Mouse (Mus musculus) heart, postnatal 10 days (tissue): ENCODE data around the gene Fam160b1. TPM values are rescaled to one million over a fixed set of nuclear protein-coding genes. Genes with fewer than 3 reads are reported as not detected.

Source experiments
- DNase-seq, 2 experiments: peaks; one replicate each; pipeline ENCODE4 v3.0.0; 2021
- intact Hi-C: fragments of 180-260 bp; cut with DNase I; formaldehyde crosslinking; loops from one replicate; pipeline ENCODE4 v1.15.1; 2025
- total RNA-seq, 2 experiments: library from RNA; stranded (reverse); gene quantifications; 2 replicates each; pipeline ENCODE4 v1.2.3; 2021

Gene Fam160b1
- total RNA-seq, 2 experiments from 2014 or later: 18.3 to 18.5 TPM

DNA sequence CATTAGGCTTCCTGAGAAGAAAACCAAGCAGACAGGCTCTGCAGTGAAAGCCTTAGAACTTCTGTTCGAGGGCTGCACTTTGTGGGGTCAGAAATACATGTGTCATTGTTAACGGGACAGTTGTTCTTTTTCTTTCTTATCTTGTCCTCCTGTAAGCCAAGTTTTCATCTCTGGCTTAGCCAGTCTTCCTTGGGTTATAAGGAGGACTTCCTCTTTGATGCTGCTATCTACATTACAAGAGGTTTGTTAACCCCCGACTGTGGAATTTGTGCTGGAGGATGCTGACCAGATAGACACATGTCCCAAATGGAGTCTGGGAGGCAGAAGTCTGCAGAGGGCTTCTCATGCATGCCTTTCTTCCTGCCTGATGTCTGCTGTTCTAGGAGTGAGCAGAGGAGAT, 52.7 kb downstream of the Fam160b1 start:
- intact Hi-C loops: no loop called here
- no peak for DNase-seq

DNA sequence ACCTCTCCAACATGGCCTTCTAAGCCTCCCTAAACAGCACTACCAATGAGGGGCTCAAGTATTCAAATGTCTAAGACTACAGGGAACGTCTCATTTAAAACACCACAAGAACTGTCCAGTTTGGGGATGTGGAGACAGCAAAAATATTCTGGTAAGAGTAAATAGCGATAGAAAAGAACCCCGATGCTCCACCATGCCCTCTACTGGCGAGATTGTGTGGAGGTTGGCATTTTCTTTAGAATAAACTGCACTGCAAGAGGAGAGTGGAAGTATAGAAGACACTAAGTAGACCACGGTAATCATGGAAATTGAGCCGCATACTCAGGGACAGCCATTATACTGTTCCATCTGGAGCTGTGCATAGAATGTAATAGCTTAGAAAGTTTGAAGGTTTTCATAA, 53.4 kb downstream of the Fam160b1 start:
- no peak for DNase-seq
- intact Hi-C loops: no loop called here

- intact Hi-C loops: no loop called here
Measured at GRCm38 (mm10) chr19:57415031-57415807, 54.7 kb downstream of the Fam160b1 start.

GRCm38 (mm10) chr19:57417800-57418580, 57.5 kb downstream of the Fam160b1 start:
- DNase-seq: no peak
- intact Hi-C loops: no loop called here

More at GRCm38 (mm10) chr19:57415031-57415807, 54.7 kb downstream of the Fam160b1 start:
- no peak for DNase-seq

DNA sequence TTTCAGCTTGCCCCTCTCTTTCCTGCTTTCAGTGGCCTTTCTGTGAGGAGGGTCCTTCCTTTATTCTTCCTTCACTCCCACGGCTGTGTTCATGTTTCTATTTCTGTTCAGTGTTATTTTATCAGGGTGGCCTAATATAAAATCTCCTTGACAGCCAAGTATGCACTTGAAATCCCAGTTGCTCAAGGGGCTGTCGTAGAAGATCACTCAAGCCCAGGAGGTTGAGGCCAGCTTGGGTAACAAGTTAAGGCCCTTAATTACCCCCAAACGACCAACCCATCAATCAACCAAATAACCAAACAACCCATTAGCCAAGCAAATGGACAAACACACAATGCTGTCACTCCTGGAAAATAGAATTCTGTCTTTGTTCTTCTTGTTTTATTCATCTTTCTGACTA, 62.9 kb downstream of the Fam160b1 start:
- intact Hi-C loops: no loop called here
- DNase-seq: no peak

DNA sequence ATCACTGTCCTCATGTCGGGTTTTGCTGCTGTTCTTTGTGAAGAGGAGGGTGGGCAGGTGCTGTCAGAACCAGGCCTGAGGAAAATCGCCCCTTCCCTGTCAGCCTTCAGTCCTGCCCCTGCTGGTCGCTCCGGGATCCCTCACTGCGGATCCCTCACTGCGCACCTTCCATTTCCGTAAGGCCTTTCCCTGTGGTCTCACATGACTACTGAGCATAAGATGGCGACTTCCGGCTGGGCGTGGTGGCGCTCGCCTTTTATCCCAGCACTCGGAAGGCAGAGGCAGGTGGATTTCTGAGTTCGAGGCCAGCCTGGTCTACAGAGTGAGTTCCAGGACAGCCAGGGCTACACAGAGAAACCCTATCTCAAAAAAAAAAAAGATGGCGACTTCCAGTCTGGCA, 64.8 kb downstream of the Fam160b1 start:
- DNase-seq: no peak
- intact Hi-C loops: no loop called here

- DNase-seq: no peak
Measured at GRCm38 (mm10) chr19:57426841-57427240, 66.4 kb downstream of the Fam160b1 start.

DNA sequence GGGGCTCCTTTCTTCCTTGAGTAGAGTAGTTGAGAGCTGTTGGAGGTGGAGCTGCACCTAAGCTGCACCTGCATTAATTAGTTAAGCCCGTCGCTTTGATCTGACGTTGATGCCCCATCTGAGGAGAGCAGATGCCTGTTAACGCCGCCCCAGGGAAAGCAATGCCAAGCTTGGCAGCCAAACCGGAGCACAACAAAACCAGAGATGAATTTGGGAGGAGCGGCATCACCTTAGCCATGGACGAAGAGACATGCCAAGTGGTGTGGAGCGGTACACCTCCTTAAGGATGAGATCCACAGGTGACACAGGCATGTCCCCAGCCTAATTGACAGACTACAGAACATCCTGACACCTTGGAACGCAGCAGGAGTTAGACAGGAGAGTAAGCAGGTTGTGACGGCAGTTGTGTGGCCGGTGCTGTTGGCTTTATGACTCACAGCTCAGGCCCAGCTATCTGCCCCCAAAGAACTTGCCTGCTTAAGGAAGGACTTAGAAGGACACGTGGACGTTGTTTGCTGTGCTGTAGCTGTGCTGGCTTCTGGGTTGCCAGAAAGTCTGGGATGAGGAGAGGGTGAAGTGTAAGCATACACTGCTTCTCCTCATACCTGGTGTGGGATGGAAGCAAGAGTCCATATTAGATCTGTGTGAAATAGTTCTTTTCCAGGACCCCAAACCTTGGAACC, 67.4 kb downstream of the Fam160b1 start:
- intact Hi-C loops: no loop called here
- DNase-seq: no peak

More at GRCm38 (mm10) chr19:57426841-57427240, 66.4 kb downstream of the Fam160b1 start:
- intact Hi-C loops: no loop called here

DNA sequence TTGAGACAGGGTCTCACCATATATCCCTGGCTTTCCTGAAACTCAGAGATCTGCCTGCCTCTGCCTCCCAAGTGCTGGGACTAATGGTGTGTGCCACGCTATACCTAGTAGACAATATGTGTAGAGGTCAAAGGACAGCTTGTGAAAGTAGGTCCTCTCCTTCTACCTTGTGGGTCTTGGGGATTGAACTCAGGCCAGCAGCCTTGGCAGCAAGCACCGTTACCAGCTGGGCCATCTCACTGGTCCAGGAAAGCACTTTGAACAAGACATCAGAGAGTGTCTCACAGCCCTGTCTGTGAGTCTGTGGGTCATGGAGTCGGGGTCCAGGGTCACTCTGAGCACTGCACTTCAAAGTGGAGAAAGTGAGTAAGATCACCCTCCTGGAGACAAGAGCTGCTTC, 68.2 kb downstream of the Fam160b1 start:
- intact Hi-C loops: no loop called here

GRCm38 (mm10) chr19:57429926-57430325, 69.4 kb downstream of the Fam160b1 start:
- intact Hi-C loops: no loop called here
- no peak for DNase-seq

More for the DNA sequence above, 68.2 kb downstream of the Fam160b1 start:
- DNase-seq: no peak

- DNase-seq: no peak
- intact Hi-C loops: no loop called here
Measured at GRCm38 (mm10) chr19:57431476-57431875, 71.0 kb downstream of the Fam160b1 start.

GRCm38 (mm10) chr19:57434024-57434423, 73.5 kb downstream of the Fam160b1 start:
- no peak for DNase-seq
- intact Hi-C loops: no loop called here

DNA sequence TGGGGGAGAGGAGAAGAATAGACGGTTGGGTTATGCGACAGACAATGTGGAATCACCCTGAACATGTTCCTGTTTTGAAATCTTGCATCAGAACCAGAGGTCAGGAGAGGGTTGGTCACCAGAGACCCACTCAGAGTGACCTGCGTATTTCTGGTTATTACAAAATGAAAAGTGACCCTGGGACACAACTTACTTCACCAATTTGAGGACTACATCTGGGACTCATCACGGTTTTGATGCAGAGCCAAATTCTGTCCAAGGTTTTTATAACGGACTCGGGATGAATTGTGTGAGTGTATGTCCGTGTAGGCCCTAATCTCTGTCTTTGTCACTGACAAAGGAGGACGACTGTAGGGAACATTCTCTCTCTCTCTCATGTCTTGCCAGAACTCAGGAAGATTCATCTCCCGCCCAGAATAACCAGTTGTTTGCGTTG, 76.1 kb downstream of the Fam160b1 start:
- intact Hi-C loops: no loop called here
- peak; percentile 55 to 59 for DNase-seq

- DNase-seq: no peak
- intact Hi-C loops: no loop called here
Measured at GRCm38 (mm10) chr19:57437042-57437441, 76.6 kb downstream of the Fam160b1 start.

Other genes starting within 250 kb of the Fam160b1 start
- gene Ablim1, start 45.8 kb upstream of the Fam160b1 start, total RNA-seq: 100 to 1,000 TPM; 397 to 585 TPM
- 1 to 10 TPM; 7.7 to 8.8 TPM for gene Trub1, start 92.2 kb downstream of the Fam160b1 start, total RNA-seq